Mouse (Mus musculus): ENCODE results near the gene Mbnl2. TPM values are rescaled to one million over a fixed set of nuclear protein-coding genes. Genes with fewer than 3 reads are reported as not detected.

Mbnl2 gene
- polyA plus RNA-seq, 1 experiment from 2014 or later, result 39.8 TPM

- Histone ChIP-seq H3K27me3 (no peaks in the 10 kb centered on the region), H3K4me2 (replicated peaks) (no peak overlapping the region), H3K27ac (replicated peaks) (no peak overlapping the region), H3K4me3 (no peak overlapping the region), H3K9ac (replicated peaks) (no peak overlapping the region), H3K9me3 (no peaks in the 10 kb centered on the region), H3K4me1 (peaks cover 16% of the 10 kb centered on the region), H3K36me3 (no peaks in the 10 kb centered on the region)
- 27% methylated on average over 6 of the region's 6 CpGs for WGBS
- ATAC-seq (ENCODE audit: low FRiP score, low read depth), result no peak
Measured at GRCm38 (mm10) chr14:120302913-120303548, 27.6 kb downstream of the Mbnl2 start.

GRCm38 (mm10) chr14:120306229-120306628 lies 30.8 kb downstream of the Mbnl2 start:
- no peak for ATAC-seq (ENCODE audit: low FRiP score, low read depth)
- H3K4me2 ChIP-seq (replicated peaks), result no peak overlapping the region
- H3K4me3 ChIP-seq, result no peak overlapping the region
- H3K36me3 ChIP-seq, result no peaks in the 10 kb centered on the region
- no peaks in the 10 kb centered on the region for H3K9me3 ChIP-seq
- H3K27me3 ChIP-seq, result no peaks in the 10 kb centered on the region
- WGBS, result 82% methylated on average over 11 of the region's 11 CpGs
- no peak overlapping the region for H3K27ac ChIP-seq (replicated peaks)
- H3K4me1 ChIP-seq, result peaks cover 28% of the 10 kb centered on the region
- H3K9ac ChIP-seq (replicated peaks), result no peak overlapping the region

- Histone ChIP-seq H3K36me3 (no peaks in the 10 kb centered on the region), H3K27me3 (no peaks in the 10 kb centered on the region), H3K9me3 (no peaks in the 10 kb centered on the region), H3K9ac (replicated peaks) (no peak overlapping the region), H3K27ac (replicated peaks) (no peak overlapping the region), H3K4me3 (no peak overlapping the region), H3K4me2 (replicated peaks) (no peak overlapping the region), H3K4me1 (peaks cover 34% of the 10 kb centered on the region)
- no peak for ATAC-seq (ENCODE audit: low FRiP score, low read depth)
- WGBS, result 60% methylated on average over 3 of the region's 3 CpGs
Measured at GRCm38 (mm10) chr14:120307356-120307755, 31.9 kb downstream of the Mbnl2 start.

DNA sequence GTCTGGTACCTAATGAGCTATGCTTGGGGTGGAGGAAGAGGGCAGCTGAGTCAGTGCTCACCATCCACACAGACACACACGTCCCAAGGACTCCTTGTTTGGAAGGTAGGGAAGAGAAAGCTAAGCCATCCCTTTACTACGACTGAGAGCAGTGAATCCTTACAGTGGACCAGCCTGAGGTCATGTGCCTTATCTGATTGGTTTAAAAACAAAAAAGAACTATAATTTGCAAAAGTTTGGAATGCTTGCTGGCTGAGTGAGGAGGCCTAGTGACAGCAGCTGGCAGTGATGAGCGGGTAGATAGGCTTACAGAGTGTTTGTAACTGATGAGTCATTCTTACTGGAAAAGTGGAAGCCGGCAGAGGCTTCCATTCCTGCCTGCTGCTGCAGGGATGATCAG lies 32.5 kb downstream of the Mbnl2 start:
- no peak for ATAC-seq (ENCODE audit: low FRiP score, low read depth)
- Histone ChIP-seq H3K9ac (replicated peaks) (no peak overlapping the region), H3K9me3 (no peaks in the 10 kb centered on the region), H3K36me3 (no peaks in the 10 kb centered on the region), H3K4me2 (replicated peaks) (no peak overlapping the region), H3K4me3 (no peak overlapping the region), H3K27me3 (no peaks in the 10 kb centered on the region), H3K27ac (replicated peaks) (no peak overlapping the region), H3K4me1 (peaks cover 32% of the 10 kb centered on the region)
- WGBS, result 66% methylated on average over 4 of the region's 4 CpGs

DNA sequence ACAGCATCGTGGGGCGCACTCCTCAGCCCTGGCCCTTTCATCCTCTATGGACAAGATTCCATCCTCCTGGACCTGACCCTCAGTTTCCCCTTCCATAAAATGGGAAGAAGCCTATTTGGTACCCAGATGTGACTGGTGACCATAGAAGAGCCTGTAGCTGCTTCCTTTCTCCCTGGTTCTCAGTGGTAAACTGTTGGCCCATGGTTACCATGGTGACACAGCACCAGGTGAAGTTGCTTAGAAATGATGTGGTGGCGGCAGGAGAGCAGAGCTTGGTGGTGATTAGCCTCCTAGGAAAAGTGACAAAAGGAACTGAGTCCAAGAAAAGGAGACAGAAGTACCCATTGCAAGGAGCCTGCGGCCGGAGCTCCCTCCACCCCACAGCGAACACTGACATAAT lies 34.2 kb downstream of the Mbnl2 start:
- H3K9me3 ChIP-seq, result no peaks in the 10 kb centered on the region
- no peak overlapping the region for H3K27ac ChIP-seq (replicated peaks)
- no peak overlapping the region for H3K9ac ChIP-seq (replicated peaks)
- no peak overlapping the region for H3K4me2 ChIP-seq (replicated peaks)
- WGBS, result 91% methylated on average over 6 of the region's 6 CpGs
- H3K27me3 ChIP-seq, result no peaks in the 10 kb centered on the region
- ATAC-seq (ENCODE audit: low FRiP score, low read depth), result no peak
- H3K4me3 ChIP-seq, result no peak overlapping the region
- no peaks in the 10 kb centered on the region for H3K36me3 ChIP-seq
- H3K4me1 ChIP-seq, result peaks cover 26% of the 10 kb centered on the region

DNA sequence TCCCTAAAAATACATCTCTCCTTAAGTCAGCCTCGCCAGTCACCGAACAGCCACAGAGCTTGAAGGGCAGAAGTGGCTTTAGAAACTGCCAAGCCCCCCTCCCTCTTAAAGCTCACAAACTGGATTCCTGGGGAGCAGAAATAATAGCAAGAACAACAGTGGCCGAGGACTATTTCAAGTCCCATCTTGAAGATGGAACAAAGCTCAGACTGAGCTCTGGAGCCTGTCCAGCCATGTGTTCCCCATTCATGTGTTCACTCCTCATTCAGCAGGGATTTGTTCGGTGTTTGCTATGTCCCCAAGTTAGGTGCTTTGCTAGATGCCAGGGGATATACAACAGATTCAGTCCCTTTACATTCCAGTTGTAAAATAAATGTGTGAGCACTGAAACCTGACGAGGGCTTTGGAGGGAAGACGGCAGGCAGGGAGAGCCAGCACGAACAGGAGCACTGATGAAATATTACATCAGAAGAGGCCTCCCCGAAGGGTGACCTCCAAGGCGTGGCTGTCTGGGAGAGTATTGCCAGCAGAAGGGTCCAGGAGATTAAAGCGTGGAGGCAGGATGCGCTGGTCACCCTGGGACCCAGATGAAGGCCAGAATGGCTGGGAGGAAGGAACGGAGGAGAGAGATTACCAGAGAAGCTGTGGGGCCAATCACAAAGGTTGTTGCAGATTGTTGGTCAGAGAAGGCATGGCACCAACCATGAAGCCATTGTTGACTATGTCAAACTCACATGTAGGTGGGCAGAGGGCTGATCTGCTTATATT lies 36.0 kb downstream of the Mbnl2 start:
- Histone ChIP-seq H3K36me3 (no peaks in the 10 kb centered on the region), H3K9ac (replicated peaks) (no peak overlapping the region), H3K27me3 (no peaks in the 10 kb centered on the region), H3K27ac (replicated peaks) (no peak overlapping the region), H3K4me2 (replicated peaks) (no peak overlapping the region), H3K9me3 (no peaks in the 10 kb centered on the region), H3K4me3 (no peak overlapping the region), H3K4me1 (peaks cover 26% of the 10 kb centered on the region)
- 59% methylated on average over 12 of the region's 12 CpGs for WGBS
- no peak for ATAC-seq (ENCODE audit: low FRiP score, low read depth)

GRCm38 (mm10) chr14:120312661-120313406 lies 37.4 kb downstream of the Mbnl2 start:
- Histone ChIP-seq H3K9me3 (no peaks in the 10 kb centered on the region), H3K36me3 (no peaks in the 10 kb centered on the region), H3K27ac (replicated peaks) (no peak overlapping the region), H3K27me3 (no peaks in the 10 kb centered on the region), H3K4me1 (peaks cover 18% of the 10 kb centered on the region), H3K4me2 (replicated peaks) (no peak overlapping the region), H3K9ac (replicated peaks) (no peak overlapping the region), H3K4me3 (no peak overlapping the region)
- 94% methylated on average over 12 of the region's 12 CpGs for WGBS
- no peak for ATAC-seq (ENCODE audit: low FRiP score, low read depth)

DNA sequence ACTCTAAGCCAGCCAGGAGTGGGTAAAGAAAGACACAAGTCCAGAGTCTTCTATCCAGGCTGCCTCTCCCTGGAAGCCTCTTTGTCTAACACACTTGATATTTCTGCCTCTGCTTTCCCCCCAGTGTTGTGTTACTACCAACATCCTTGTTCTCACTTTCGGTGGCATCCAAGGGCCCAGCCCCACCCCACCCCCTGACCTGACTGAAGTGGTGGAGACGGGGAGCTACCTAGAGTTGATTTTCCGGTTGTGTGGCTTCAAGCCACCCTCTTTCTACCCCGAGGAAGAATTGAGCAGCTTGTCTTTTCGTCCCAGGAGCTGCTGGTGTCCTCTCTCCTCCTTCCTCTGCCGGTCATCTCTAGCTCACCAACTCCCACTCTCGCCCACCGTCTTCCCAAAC lies 38.0 kb downstream of the Mbnl2 start:
- 89% methylated on average over 8 of the region's 8 CpGs for WGBS
- no peak overlapping the region for H3K9ac ChIP-seq (replicated peaks)

GRCm38 (mm10) chr14:120315721-120316120 lies 40.3 kb downstream of the Mbnl2 start:
- Histone ChIP-seq H3K27me3 (no peaks in the 10 kb centered on the region), H3K27ac (replicated peaks) (no peak overlapping the region), H3K9ac (replicated peaks) (no peak overlapping the region), H3K9me3 (no peaks in the 10 kb centered on the region), H3K4me1 (peaks cover 16% of the 10 kb centered on the region), H3K4me3 (no peak overlapping the region), H3K36me3 (no peaks in the 10 kb centered on the region), H3K4me2 (replicated peaks) (no peak overlapping the region)
- no peak for ATAC-seq (ENCODE audit: low FRiP score, low read depth)
- 87% methylated on average over 5 of the region's 5 CpGs for WGBS

More for the DNA sequence above, 38.0 kb downstream of the Mbnl2 start:
- Histone ChIP-seq H3K36me3 (no peaks in the 10 kb centered on the region), H3K27ac (replicated peaks) (no peak overlapping the region), H3K4me1 (peaks cover 20% of the 10 kb centered on the region), H3K4me2 (replicated peaks) (no peak overlapping the region), H3K9me3 (no peaks in the 10 kb centered on the region), H3K4me3 (no peak overlapping the region), H3K27me3 (no peaks in the 10 kb centered on the region)
- no peak for ATAC-seq (ENCODE audit: low FRiP score, low read depth)

GRCm38 (mm10) chr14:120318326-120318935 lies 43.0 kb downstream of the Mbnl2 start:
- H3K4me2 ChIP-seq (replicated peaks), result no peak overlapping the region
- H3K27ac ChIP-seq (replicated peaks), result no peak overlapping the region
- peaks cover 5% of the 10 kb centered on the region for H3K4me1 ChIP-seq
- H3K4me3 ChIP-seq, result no peak overlapping the region
- WGBS, result 38% methylated on average over 6 of the region's 6 CpGs
- no peaks in the 10 kb centered on the region for H3K27me3 ChIP-seq
- H3K36me3 ChIP-seq, result no peaks in the 10 kb centered on the region
- H3K9ac ChIP-seq (replicated peaks), result no peak overlapping the region
- no peaks in the 10 kb centered on the region for H3K9me3 ChIP-seq
- ATAC-seq (ENCODE audit: low FRiP score, low read depth), result peak; percentile 34; the same call in 1 of the 2 replicates

- Histone ChIP-seq H3K9ac (replicated peaks) (no peak overlapping the region), H3K27ac (replicated peaks) (no peak overlapping the region), H3K27me3 (no peaks in the 10 kb centered on the region), H3K4me2 (replicated peaks) (no peak overlapping the region), H3K4me1 (peaks cover 5% of the 10 kb centered on the region), H3K36me3 (no peaks in the 10 kb centered on the region), H3K9me3 (no peaks in the 10 kb centered on the region), H3K4me3 (no peak overlapping the region)
- WGBS, result 75% methylated on average over 9 of the region's 9 CpGs
- ATAC-seq (ENCODE audit: low FRiP score, low read depth), result no peak
Measured at GRCm38 (mm10) chr14:120318974-120319731, 43.7 kb downstream of the Mbnl2 start.

Measured in midbrain, embryonic 12.5 days (tissue).